Mouse (Mus musculus): ENCODE results near the gene Usp11.

- TF ChIP-seq CTCF (IDR thresholded peaks at IDR 0.05; ENCODE audit: borderline replicate concordance, extremely low read depth, insufficient read depth, insufficient read length): no peak
- TF ChIP-seq POLR2A (IDR thresholded peaks at IDR 0.05; ENCODE audit: borderline replicate concordance, extremely low read depth, insufficient read depth, insufficient read length, poor library complexity, severe bottlenecking): no peak
These were observed 11.1 kb upstream of the Usp11 start for GRCm38 (mm10) chrX:20692616-20693015.
